Mouse (Mus musculus): Measurements from ENCODE around the gene Clpx.

DNA sequence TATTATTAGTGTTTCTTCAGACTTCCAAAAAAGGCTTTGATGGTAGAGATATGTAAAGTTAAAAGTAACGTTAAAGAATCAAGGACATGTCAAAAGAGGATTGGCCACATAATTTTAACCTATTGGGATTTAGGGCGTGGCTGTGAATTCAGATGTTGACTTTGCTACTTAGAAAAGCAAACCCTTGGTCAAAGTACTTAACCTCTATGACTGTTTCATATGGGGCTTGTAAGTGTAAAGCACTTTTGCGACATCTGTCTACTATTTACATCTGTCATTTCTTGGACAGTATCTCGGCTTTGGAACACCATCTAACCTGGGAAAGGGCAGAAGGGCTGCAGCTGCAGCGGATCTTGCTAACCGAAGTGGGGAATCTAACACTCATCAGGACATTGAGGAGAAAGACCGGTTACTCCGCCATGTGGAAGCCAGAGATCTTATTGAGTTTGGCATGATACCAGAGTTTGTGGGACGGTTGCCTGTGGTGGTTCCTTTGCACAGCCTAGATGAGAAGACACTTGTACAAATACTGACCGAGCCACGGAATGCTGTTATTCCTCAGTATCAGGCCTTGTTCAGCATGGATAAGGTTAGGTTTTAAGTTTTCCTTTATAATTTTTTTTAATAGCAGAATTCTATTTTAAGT, 28.3 kb downstream of the Clpx start:
- TF ChIP-seq EP300 (IDR thresholded peaks at IDR 0.05; ENCODE audit: insufficient read depth, low read depth, low read length) (no peak), CTCF (IDR thresholded peaks at IDR 0.05; ENCODE audit: low read depth, low read length) (no peak)

All from ES-Bruce4 (cell line).